Mouse (Mus musculus) embryonic fibroblast, embryonic 13.5 days (primary cell): ENCODE measurements around the gene Papola.

ENCODE experiments used
- CTCF ChIP-seq: IDR thresholded peaks from 2 replicates; pipeline ENCODE4 v1.5.1; 2011; ENCODE audit warnings: mild to moderate bottlenecking, control low read depth, low read length, moderate library complexity, borderline replicate concordance; ENCODE audit not compliant: insufficient read depth
- POLR2A ChIP-seq: IDR thresholded peaks from 2 replicates; pipeline ENCODE4 v1.6.1; 2011; ENCODE audit warnings: low read depth, mild to moderate bottlenecking, control low read depth, low read length, moderate library complexity

GRCm38 (mm10) chr12:105876521-105876920 lies 92.0 kb downstream of the Papola start:
- TF ChIP-seq CTCF (no peak), POLR2A (no peak)
